Mouse (Mus musculus) testis, postnatal 14 days (tissue): ENCODE measurements around the gene Tifa.

Source experiments
- DNase-seq: peaks from one replicate; pipeline ENCODE4 v3.0.0; 2021; ENCODE audit warnings: low spot score

The Tifa gene

GRCm38 (mm10) chr3:127788038-127788437, 1.6 kb upstream of the Tifa start:
- DNase-seq: peak; percentile 30

GRCm38 (mm10) chr3:127788919-127789318, 686 bp upstream of the Tifa start:
- DNase-seq: no peak

GRCm38 (mm10) chr3:127790234-127791055, 840 bp downstream of the Tifa start:
- no peak for DNase-seq

- DNase-seq: no peak
Observed at GRCm38 (mm10) chr3:127791056-127791483, 1.5 kb downstream of the Tifa start.

- DNase-seq: no peak
Observed at GRCm38 (mm10) chr3:127791595-127792561, 2.3 kb downstream of the Tifa start.

- DNase-seq: no peak
Observed at GRCm38 (mm10) chr3:127793022-127793421, 3.4 kb downstream of the Tifa start.

GRCm38 (mm10) chr3:127795762-127796161, 6.2 kb downstream of the Tifa start:
- DNase-seq: no peak

GRCm38 (mm10) chr3:127796271-127796670, 6.7 kb downstream of the Tifa start:
- DNase-seq: no peak

GRCm38 (mm10) chr3:127801162-127801561, 11.6 kb downstream of the Tifa start:
- DNase-seq: no peak

- no peak for DNase-seq
Observed at GRCm38 (mm10) chr3:127802814-127803213, 13.2 kb downstream of the Tifa start.

GRCm38 (mm10) chr3:127804439-127804838, 14.8 kb downstream of the Tifa start:
- DNase-seq: no peak

- DNase-seq: no peak
Observed at GRCm38 (mm10) chr3:127805071-127805470, 15.5 kb downstream of the Tifa start.

GRCm38 (mm10) chr3:127805991-127806390, 16.4 kb downstream of the Tifa start:
- no peak for DNase-seq

- no peak for DNase-seq
Observed at GRCm38 (mm10) chr3:127807846-127808245, 18.2 kb downstream of the Tifa start.

- no peak for DNase-seq
Observed at GRCm38 (mm10) chr3:127809103-127809502, 19.5 kb downstream of the Tifa start.

- DNase-seq: no peak
Observed at GRCm38 (mm10) chr3:127817120-127817683, 27.6 kb downstream of the Tifa start.

GRCm38 (mm10) chr3:127818694-127819663, 29.4 kb downstream of the Tifa start:
- no peak for DNase-seq

GRCm38 (mm10) chr3:127820400-127820799, 30.8 kb downstream of the Tifa start:
- DNase-seq: no peak

GRCm38 (mm10) chr3:127821209-127821608, 31.6 kb downstream of the Tifa start:
- no peak for DNase-seq

GRCm38 (mm10) chr3:127823886-127824863, 34.6 kb downstream of the Tifa start:
- DNase-seq: no peak
